Mouse (Mus musculus): ENCODE measurements at regions not wholly inside any gene's neighbourhood (a gene's known extent, or its start where the extent isn't known, plus 50 kb on each side); places are given as distances from the start of the nearest gene placed in this dataset.

GRCm38 (mm10) chr12:68242683-68243082 lies 916.3 kb downstream of the Rps29 start:
- Histone ChIP-seq H3K4me3 (ENCODE audit: insufficient read depth in 1 of 2, low read depth in 1 of 2, low read length in 2 of 2, poor library complexity in 1 of 2, severe bottlenecking in 1 of 2) (no peak overlapping the region), H3K9ac (ENCODE audit: insufficient read depth, low read depth, low read length, poor library complexity, severe bottlenecking) (no peak overlapping the region), H3K27ac (ENCODE audit: insufficient read depth, low read depth, low read length, poor library complexity, severe bottlenecking) (no peak overlapping the region), H3K4me1 (ENCODE audit: control insufficient read depth in 2 of 2, insufficient read depth in 2 of 2, low read length in 2 of 2, poor library complexity in 1 of 2) (no peaks in the 10 kb centered on the region), H3K36me3 (ENCODE audit: control insufficient read depth, insufficient read depth, low read length, poor library complexity, severe bottlenecking) (no peaks in the 10 kb centered on the region), H3K9me3 (ENCODE audit: control insufficient read depth, insufficient read depth, low read depth, low read length) (no peaks in the 10 kb centered on the region)
- in situ Hi-C loops (cut with MboI; ENCODE audit: low sequenced_read_pairs in 2 of 2, unreplicated experiment in 2 of 2), result no loop called here
- TF ChIP-seq ZNF384 (IDR thresholded peaks at IDR 0.05; ENCODE audit: low read depth, low read length) (no peak), CHD2 (IDR thresholded peaks at IDR 0.05; ENCODE audit: low read depth, low read length) (no peak)
- no peak for DNase-seq (ENCODE audit: low read depth, low spot score)

- Histone ChIP-seq H3K9ac (ENCODE audit: insufficient read depth, low read depth, low read length, poor library complexity, severe bottlenecking) (no peak overlapping the region), H3K9me3 (ENCODE audit: control insufficient read depth, insufficient read depth, low read depth, low read length) (no peaks in the 10 kb centered on the region), H3K36me3 (ENCODE audit: control insufficient read depth, insufficient read depth, low read length, poor library complexity, severe bottlenecking) (no peaks in the 10 kb centered on the region), H3K27ac (ENCODE audit: insufficient read depth, low read depth, low read length, poor library complexity, severe bottlenecking) (no peak overlapping the region), H3K4me1 (ENCODE audit: control insufficient read depth in 2 of 2, insufficient read depth in 2 of 2, low read length in 2 of 2, poor library complexity in 1 of 2) (no peaks in the 10 kb centered on the region), H3K4me3 (ENCODE audit: insufficient read depth in 1 of 2, low read depth in 1 of 2, low read length in 2 of 2, poor library complexity in 1 of 2, severe bottlenecking in 1 of 2) (no peak overlapping the region)
- in situ Hi-C loops (cut with MboI; ENCODE audit: low sequenced_read_pairs in 2 of 2, unreplicated experiment in 2 of 2), result no loop called here
- no peak for DNase-seq (ENCODE audit: low read depth, low spot score)
- TF ChIP-seq CHD2 (IDR thresholded peaks at IDR 0.05; ENCODE audit: low read depth, low read length) (no peak), ZNF384 (IDR thresholded peaks at IDR 0.05; ENCODE audit: low read depth, low read length) (no peak), MAFK (IDR thresholded peaks at IDR 0.05; ENCODE audit: insufficient read depth, low read depth, low read length) (no peak), HCFC1 (IDR thresholded peaks at IDR 0.05; ENCODE audit: borderline replicate concordance, insufficient read depth, low read length) (no peak), ZC3H11A (IDR thresholded peaks at IDR 0.05; ENCODE audit: borderline replicate concordance, low read depth, low read length) (no peak)
These were observed 927.2 kb downstream of the Rps29 start for GRCm38 (mm10) chr12:68231803-68232202.

- no peak for DNase-seq (ENCODE audit: low read depth, low spot score)
- no peaks in the 10 kb centered on the region for H3K9me3 ChIP-seq (ENCODE audit: control insufficient read depth, insufficient read depth, low read depth, low read length)
- TF ChIP-seq HCFC1 (IDR thresholded peaks at IDR 0.05; ENCODE audit: borderline replicate concordance, insufficient read depth, low read length) (no peak), ZNF384 (IDR thresholded peaks at IDR 0.05; ENCODE audit: low read depth, low read length) (no peak), CHD2 (IDR thresholded peaks at IDR 0.05; ENCODE audit: low read depth, low read length) (no peak), ZC3H11A (IDR thresholded peaks at IDR 0.05; ENCODE audit: borderline replicate concordance, low read depth, low read length) (no peak), MAFK (IDR thresholded peaks at IDR 0.05; ENCODE audit: insufficient read depth, low read depth, low read length) (no peak)
- H3K4me1 ChIP-seq (ENCODE audit: control insufficient read depth in 2 of 2, insufficient read depth in 2 of 2, low read length in 2 of 2, poor library complexity in 1 of 2), result no peaks in the 10 kb centered on the region
- no peak overlapping the region for H3K4me3 ChIP-seq (ENCODE audit: insufficient read depth in 1 of 2, low read depth in 1 of 2, low read length in 2 of 2, poor library complexity in 1 of 2, severe bottlenecking in 1 of 2)
- H3K9ac ChIP-seq (ENCODE audit: insufficient read depth, low read depth, low read length, poor library complexity, severe bottlenecking), result no peak overlapping the region
- in situ Hi-C loops (cut with MboI; ENCODE audit: low sequenced_read_pairs in 2 of 2, unreplicated experiment in 2 of 2), result no loop called here
- no peak overlapping the region for H3K27ac ChIP-seq (ENCODE audit: insufficient read depth, low read depth, low read length, poor library complexity, severe bottlenecking)
- no peaks in the 10 kb centered on the region for H3K36me3 ChIP-seq (ENCODE audit: control insufficient read depth, insufficient read depth, low read length, poor library complexity, severe bottlenecking)
These were observed 941.9 kb downstream of the Rps29 start for GRCm38 (mm10) chr12:68217091-68217490.

- no peak for DNase-seq (ENCODE audit: low read depth, low spot score)
These were observed 950.7 kb downstream of the Rps29 start for GRCm38 (mm10) chr12:68208302-68208701.

GRCm38 (mm10) chr12:68183858-68184257 lies 961.5 kb upstream of the Mdga2 start:
- in situ Hi-C loops (cut with MboI; ENCODE audit: low sequenced_read_pairs in 2 of 2, unreplicated experiment in 2 of 2), result no loop called here
- Histone ChIP-seq H3K9me3 (ENCODE audit: control insufficient read depth, insufficient read depth, low read depth, low read length) (no peaks in the 10 kb centered on the region), H3K4me1 (ENCODE audit: control insufficient read depth in 2 of 2, insufficient read depth in 2 of 2, low read length in 2 of 2, poor library complexity in 1 of 2) (no peaks in the 10 kb centered on the region), H3K27ac (ENCODE audit: insufficient read depth, low read depth, low read length, poor library complexity, severe bottlenecking) (no peak overlapping the region), H3K4me3 (ENCODE audit: insufficient read depth in 1 of 2, low read depth in 1 of 2, low read length in 2 of 2, poor library complexity in 1 of 2, severe bottlenecking in 1 of 2) (no peak overlapping the region), H3K36me3 (ENCODE audit: control insufficient read depth, insufficient read depth, low read length, poor library complexity, severe bottlenecking) (no peaks in the 10 kb centered on the region), H3K9ac (ENCODE audit: insufficient read depth, low read depth, low read length, poor library complexity, severe bottlenecking) (no peak overlapping the region)
- DNase-seq (ENCODE audit: low read depth, low spot score), result no peak
- TF ChIP-seq ZNF384 (IDR thresholded peaks at IDR 0.05; ENCODE audit: low read depth, low read length), result no peak
- TF ChIP-seq MAFK (IDR thresholded peaks at IDR 0.05; ENCODE audit: insufficient read depth, low read depth, low read length), result no peak
- no peak for TF ChIP-seq ZC3H11A (IDR thresholded peaks at IDR 0.05; ENCODE audit: borderline replicate concordance, low read depth, low read length)
- TF ChIP-seq CHD2 (IDR thresholded peaks at IDR 0.05; ENCODE audit: low read depth, low read length), result no peak
- no peak for TF ChIP-seq HCFC1 (IDR thresholded peaks at IDR 0.05; ENCODE audit: borderline replicate concordance, insufficient read depth, low read length)

More at GRCm38 (mm10) chr12:68208302-68208701, 950.7 kb downstream of the Rps29 start:
- no peaks in the 10 kb centered on the region for H3K9me3 ChIP-seq (ENCODE audit: control insufficient read depth, insufficient read depth, low read depth, low read length)
- H3K36me3 ChIP-seq (ENCODE audit: control insufficient read depth, insufficient read depth, low read length, poor library complexity, severe bottlenecking), result no peaks in the 10 kb centered on the region
- no peak overlapping the region for H3K9ac ChIP-seq (ENCODE audit: insufficient read depth, low read depth, low read length, poor library complexity, severe bottlenecking)
- in situ Hi-C loops (cut with MboI; ENCODE audit: low sequenced_read_pairs in 2 of 2, unreplicated experiment in 2 of 2), result no loop called here
- H3K27ac ChIP-seq (ENCODE audit: insufficient read depth, low read depth, low read length, poor library complexity, severe bottlenecking), result no peak overlapping the region
- H3K4me1 ChIP-seq (ENCODE audit: control insufficient read depth in 2 of 2, insufficient read depth in 2 of 2, low read length in 2 of 2, poor library complexity in 1 of 2), result no peaks in the 10 kb centered on the region
- no peak for TF ChIP-seq CHD2 (IDR thresholded peaks at IDR 0.05; ENCODE audit: low read depth, low read length)
- TF ChIP-seq MAFK (IDR thresholded peaks at IDR 0.05; ENCODE audit: insufficient read depth, low read depth, low read length), result no peak
- TF ChIP-seq HCFC1 (IDR thresholded peaks at IDR 0.05; ENCODE audit: borderline replicate concordance, insufficient read depth, low read length), result no peak
- no peak for TF ChIP-seq ZC3H11A (IDR thresholded peaks at IDR 0.05; ENCODE audit: borderline replicate concordance, low read depth, low read length)
- TF ChIP-seq ZNF384 (IDR thresholded peaks at IDR 0.05; ENCODE audit: low read depth, low read length), result no peak
- no peak overlapping the region for H3K4me3 ChIP-seq (ENCODE audit: insufficient read depth in 1 of 2, low read depth in 1 of 2, low read length in 2 of 2, poor library complexity in 1 of 2, severe bottlenecking in 1 of 2)

Measured in ES-E14 (cell line).